Mouse (Mus musculus) layer of hippocampus, adult 9-10 months (tissue): Measurements from ENCODE around the gene Macrod2.

Experiments
- DNase-seq: peaks from one replicate; pipeline ENCODE4 v3.0.0; 2022; ENCODE audit warnings: low spot score

The Macrod2 gene

DNA sequence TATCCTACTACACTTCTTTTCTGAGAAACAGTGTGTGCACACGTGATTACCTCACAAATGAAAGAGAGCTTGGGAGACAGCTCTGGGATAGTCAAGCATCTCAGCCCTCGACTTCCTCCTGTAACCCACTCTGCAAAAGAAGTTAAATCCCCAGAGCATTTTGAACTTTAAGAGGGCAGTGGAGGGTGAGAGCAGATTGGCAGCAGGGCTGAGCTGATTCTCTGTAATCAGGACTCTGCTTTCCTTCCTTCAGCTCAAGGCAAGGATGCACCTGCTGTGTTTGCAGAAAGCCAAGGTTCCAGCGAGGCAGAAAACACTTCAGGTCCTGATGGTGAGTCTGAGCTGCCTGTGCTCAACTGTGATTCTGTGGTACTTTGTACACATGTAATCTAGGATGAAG lies 1978.9 kb downstream of the Macrod2 start:
- no peak for DNase-seq

GRCm38 (mm10) chr2:142380563-142380962 lies 1985.5 kb downstream of the Macrod2 start:
- DNase-seq = no peak

- DNase-seq = no peak
Observed at GRCm38 (mm10) chr2:142381081-142381579, 1986.0 kb downstream of the Macrod2 start.

- DNase-seq = no peak
Observed at GRCm38 (mm10) chr2:142393546-142393945, 1998.4 kb downstream of the Macrod2 start.

DNA sequence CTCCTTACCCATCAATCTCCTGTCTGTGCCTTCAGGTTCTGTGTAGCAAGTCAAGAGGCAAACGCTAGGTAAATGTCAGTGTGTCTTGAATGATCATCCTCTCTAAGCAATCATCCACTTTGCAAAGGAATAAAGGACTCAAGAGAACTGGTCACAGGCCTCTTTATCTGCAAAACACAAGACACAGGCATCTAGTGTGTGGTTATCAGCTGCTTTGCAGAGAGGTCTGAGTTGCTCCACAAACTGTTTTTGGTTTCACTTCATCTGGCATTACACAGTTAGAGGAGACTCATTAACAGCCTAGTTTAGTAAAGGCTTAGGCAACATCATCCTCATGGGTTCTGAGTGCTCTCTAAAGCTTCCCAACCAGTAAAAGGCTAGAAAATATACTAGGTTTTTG lies 2004.4 kb downstream of the Macrod2 start:
- DNase-seq = no peak

DNA sequence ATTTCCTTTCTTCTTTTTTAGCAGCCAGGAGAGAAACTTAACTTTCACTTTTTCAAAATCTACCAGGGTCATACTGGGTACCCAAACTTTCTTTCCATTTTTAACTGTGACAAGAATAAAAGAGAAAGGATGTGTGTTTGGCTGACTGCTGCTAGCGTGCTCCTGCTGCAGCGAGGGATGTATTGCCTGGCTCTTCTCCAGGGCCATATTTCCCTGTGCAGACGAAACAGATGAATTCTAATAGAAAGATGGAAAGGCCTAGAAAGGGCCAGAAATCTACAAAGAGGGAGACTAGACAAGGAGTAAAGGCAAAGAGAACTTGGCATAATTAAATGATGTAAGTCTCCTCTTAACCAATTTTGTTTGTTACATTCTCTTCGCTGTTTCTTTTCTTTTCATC lies 2005.7 kb downstream of the Macrod2 start:
- no peak for DNase-seq

DNA sequence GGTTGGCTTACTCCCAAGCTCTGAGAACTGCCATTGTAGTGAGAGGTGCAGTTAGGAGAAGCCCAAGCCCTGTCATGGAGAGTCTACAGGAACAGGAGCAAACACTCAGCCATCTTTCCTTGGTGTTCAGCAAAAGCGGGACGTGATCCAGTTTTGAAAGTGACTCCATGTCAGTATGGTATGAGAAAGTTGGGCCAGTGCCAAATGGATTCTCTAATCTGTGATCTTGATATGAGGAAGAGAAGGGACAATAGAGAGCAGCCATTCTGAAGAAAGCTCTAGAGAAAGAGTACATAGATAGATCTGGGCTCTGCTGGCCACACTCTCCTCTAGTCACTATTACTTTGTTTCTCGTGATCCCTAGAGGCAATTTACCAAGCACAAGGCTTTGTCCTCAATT lies 2006.2 kb downstream of the Macrod2 start:
- DNase-seq = no peak

- DNase-seq = no peak
Observed at GRCm38 (mm10) chr2:142403394-142403793, 2008.3 kb downstream of the Macrod2 start.

- no peak for DNase-seq
Observed at GRCm38 (mm10) chr2:142404321-142404720, 2009.2 kb downstream of the Macrod2 start.

DNA sequence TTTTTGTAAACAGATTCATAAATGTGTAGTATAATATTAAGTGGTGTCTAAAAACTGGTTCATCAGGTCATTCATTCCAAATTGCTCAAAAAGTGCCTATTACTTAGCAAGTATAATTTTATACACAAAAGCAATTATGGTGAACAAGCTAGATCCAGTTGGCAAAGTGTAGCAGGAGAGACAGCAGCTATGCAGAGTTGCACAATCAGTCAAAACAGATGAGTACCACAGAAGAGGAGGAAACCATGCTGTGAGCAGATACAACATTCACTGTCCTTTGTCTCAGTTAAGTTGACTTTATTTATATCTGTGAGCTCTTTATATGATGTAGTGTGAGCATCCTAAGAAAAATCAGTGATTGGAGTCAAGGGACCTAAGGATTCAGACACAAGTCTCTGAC lies 2012.2 kb downstream of the Macrod2 start:
- DNase-seq = peak; percentile 35

DNA sequence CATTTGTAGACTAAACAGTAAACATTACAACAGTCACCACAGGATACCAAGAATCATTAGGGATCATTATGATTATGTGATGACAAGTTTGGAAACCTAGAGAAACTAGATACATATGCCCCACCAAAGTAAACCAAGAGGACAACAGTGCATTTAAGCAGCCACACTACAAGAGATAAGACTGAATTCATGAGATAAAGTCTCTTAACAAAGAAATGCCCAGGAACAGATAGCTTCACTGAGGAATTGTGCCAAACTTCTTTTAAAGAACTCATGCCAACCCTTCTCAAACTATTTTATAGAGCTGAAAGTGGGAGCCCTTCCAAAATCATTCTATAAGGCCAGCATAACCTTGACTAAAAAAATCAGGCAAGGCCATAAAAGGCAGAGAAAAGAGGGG lies 2015.0 kb downstream of the Macrod2 start:
- DNase-seq = no peak

- DNase-seq = no peak
Observed at GRCm38 (mm10) chr2:142433126-142433525, 2038.0 kb downstream of the Macrod2 start.

DNA sequence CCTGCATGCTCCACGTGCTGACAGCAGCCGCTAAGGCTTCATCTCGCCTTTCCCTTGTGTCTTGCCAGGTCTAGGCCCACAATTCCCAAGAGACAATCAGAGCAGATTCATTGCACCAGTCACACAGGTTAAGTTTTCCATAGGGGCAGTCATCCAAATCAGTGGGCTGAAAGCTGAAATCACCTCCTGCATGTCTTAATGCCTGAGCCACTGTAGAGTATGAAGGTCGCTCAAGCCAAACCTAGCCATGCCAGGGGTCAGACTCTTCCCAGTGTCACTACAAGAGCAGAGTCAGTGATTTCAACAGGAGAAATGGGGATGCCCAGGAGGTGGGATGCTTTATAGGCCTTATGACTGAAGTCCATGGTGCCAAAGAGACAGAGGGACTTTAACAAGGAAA lies 2039.6 kb downstream of the Macrod2 start:
- DNase-seq = no peak

DNA sequence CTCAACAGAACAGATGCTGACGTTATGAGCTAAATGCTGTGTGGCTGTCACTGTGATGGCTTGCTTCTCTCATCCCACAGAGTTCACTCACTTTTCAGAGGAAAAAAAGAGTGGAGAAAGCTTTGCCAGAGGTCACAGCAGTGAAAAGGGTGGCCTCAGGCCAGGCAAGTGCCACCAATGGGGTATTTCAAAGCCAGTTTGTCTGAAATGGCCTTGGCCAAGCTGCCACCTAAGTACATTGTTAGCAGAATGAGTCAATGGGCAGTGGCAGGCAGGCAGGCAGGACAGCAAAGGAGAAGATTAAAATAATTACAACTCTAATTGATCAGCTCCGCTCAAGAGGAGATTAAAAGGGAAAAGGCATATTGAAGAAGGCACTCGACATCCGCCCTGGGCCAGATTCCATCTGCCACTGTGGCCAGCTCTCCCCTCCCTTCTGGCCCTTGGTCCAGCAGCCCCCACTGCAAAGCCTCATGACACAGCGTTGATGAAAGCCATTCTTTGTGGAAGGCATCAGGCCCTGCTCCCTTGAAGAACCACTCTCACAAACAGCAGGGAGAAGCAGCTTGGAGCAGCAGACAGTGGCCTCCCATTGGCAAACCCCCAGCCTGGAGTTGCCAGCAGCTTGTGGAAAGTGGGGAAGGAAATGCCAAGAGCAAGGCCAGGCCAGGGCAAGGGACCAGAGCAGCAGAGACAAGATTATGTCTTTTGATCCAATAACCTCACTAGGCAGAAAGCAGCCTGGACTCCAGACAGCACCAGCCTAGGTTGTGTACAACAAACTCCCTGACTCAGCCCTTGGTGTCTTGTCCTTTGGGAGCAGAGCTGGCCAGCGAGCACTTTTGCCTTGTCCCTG lies 2042.7 kb downstream of the Macrod2 start:
- DNase-seq = peak; percentile 16
